Mouse (Mus musculus) gastrocnemius, postnatal 36 days (tissue): Measurements from ENCODE around the gene Gbf1. TPM values are rescaled to one million over a fixed set of nuclear protein-coding genes. Genes with fewer than 3 reads are reported as not detected.
"Not testable (repeated sequence)": the region's sequence is repeated elsewhere in the genome, so short reads cannot be mapped to it uniquely, and the experiment has no call there.

Experiments
- DNase-seq, 2 experiments: peaks; one replicate each; pipeline ENCODE4 v3.0.0; 2022
- intact Hi-C: fragments of 180-260 bp; cut with DNase I; formaldehyde crosslinking; loops from one replicate; pipeline ENCODE4 v1.15.1; 2025
- long read RNA-seq, 2 experiments: library from polyadenylated mRNA; stranded (forward); transcript quantifications; one replicate each; pipeline ENCODE4 v2.0.0; 2021
- total RNA-seq, 2 experiments: library from RNA; stranded (reverse); gene quantifications; 2 replicates each; pipeline ENCODE4 v1.2.3; 2021

Gene Gbf1
- total RNA-seq, result 10 to 100 TPM; 42.9 to 48.0 TPM
- long read RNA-seq, experiment 1, partial matches to known transcripts, result 27 of 28 reads
- long read RNA-seq, experiment 1, other reads (novel, unspliced or antisense), result 1 of 28 reads
- long read RNA-seq, experiment 2, partial matches to known transcripts, result 28 of 34 reads
- long read RNA-seq, experiment 2, other reads (novel, unspliced or antisense), result 5 of 34 reads

DNA sequence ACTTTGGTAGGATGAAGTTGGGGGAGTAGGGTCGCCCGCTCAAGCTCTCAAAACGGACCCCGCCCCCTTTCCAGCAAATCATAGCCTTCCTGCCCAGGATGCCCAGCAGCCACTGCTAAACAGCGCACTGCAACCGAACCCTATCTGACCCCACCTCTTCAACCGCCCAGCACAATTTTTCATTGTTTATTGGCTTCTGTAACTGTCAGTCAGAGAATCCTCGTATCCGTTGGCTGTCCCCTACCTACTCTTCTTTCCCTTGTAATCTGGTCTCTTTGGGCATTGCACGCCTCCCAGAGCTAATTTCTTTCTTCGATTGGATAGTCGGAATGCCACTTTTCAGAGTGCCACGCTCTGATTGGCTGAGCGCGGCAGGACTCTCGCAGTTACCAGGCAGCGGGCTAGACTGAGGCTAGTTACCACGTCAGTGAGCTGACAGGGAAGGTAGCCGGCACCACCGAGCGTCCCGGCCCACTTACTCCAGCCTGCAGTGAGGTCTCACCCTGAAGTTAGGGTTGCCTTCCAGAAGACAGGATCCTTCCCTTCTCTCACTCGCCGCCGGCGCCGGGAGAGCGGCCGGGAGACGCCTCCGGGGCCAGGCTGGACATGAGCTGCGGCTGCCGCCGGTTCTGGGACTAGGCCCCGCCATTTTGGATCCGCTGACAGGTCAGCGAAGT lies at the start of gene Gbf1:
Gbf1 (plus strand) TSS at position 383 of the 677 bp plus-strand sequence.
- intact Hi-C loops, result loop anchor here (5.0 kb wide), 1 partner anchor 35 kb away; no protein-coding TSS in a partner anchor
- DNase-seq, result peak; percentile 87 to 89

DNA sequence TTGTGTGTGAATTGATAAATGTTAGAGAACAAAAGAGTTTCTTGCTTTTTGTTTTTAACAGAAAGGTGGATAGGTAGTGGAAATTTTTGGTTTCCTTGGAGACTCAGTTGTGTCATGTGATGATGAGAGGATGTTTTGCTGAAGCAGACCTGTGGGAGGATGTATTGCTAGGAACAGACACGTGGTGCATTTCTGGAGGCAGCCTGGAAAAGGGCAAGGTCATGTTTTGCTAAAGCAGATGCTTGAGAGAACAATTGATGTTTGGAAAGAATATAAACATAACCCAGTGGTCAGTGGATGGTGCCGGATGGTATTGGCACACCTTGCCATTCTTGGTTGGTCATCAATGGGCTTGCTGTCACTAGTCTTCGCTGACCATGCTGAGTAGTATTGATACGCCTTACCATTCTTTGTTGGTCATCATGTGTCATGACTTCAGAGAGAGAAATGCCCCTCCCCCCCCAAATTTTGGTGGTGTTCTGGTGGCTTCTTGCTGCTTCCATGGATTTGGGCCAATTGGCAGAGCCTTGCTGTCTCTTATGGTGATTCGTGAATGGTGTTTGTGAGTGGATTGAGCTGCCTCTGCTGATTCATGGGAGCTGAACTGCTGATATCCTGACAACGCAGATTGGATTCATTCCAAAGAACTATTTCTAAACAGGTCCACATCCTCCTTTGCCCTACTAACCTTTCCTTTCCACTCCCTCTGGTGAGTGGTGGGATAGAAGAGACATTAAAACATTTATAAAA lies 48.7 kb upstream of the Gbf1 start:
- intact Hi-C loops, result no loop called here
- DNase-seq, result no peak

DNA sequence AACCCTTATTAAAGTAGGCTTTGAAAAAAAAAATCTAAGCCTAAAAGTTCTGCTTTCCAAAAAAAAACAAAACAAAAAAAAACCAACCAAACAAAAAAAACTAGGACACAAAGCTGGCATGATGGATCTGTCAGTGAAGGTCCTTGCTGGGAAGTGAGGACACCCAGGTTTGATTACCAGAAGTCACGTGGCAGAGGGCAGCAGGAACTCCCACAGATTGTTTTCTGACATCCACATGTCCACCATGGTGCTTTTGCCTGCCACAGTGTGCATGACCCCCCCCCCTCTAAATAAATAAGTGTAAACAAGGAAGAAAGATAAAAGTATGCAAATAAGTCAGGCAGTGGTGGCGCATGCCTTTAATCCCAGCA lies 48.1 kb upstream of the Gbf1 start:
- DNase-seq, result no peak
- intact Hi-C loops, result no loop called here

DNA sequence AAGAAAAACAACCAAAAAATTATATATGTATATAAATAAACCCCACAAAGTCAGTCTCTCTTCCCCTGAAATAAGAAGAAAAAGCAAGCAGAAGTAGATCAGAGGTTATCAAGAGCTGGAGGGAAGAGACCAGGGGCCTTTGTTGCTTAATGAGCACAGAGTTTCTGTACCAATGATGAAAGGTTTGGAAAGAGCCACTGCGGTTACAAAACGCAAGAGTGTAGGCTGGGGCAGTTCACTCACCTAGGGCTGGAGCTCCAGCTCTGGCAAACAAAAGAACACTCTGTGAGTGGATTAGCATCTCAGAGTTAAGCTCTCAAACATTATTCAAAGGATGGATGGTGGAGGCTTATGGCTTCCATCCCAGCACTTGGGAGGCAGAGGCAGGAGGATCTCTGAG lies 42.1 kb upstream of the Gbf1 start:
- intact Hi-C loops, result no loop called here
- no peak for DNase-seq

DNA sequence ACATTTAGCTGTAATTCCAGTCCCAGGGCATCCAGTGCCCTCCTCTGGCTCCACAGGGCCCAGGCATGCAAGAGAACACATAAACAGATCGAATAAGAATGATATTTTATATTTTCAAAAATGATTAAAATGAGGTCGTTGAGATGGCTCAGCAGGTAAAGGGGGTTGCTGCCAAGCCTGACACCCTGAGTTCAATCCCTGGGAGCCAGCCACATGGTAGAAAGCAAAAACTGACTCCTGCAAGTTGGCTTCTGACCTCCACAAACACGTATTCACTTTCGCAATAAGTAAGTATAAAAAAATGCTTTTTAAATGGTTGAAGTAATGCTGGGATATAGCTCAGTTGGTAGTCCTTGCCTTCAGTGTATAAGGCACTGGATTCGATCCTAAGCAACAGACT lies 41.5 kb upstream of the Gbf1 start:
- intact Hi-C loops, result no loop called here
- DNase-seq, result no peak

GRCm38 (mm10) chr19:46114617-46115016 lies 37.7 kb upstream of the Gbf1 start:
- intact Hi-C loops, result no loop called here
- DNase-seq, result no peak

- no peak for DNase-seq
- intact Hi-C loops, result no loop called here
Measured at GRCm38 (mm10) chr19:46119458-46119857, 32.9 kb upstream of the Gbf1 start.

DNA sequence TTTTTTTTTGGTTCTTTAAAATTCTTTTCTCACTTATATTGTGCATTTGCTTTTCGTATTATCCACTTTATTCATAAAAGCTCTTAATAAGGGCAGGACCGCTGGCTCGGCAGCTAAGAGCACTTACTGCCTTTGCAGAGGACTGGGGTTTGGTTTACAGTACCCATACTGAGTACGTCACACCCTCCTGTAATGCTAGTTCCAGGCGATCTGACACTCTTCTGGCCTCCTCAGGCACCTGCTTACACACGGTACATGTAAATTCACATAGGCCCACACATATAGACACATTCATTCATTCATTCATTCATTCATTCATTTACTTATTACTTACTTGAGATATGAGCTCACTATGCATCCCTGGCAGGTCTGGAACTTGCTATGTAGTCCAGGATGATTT lies 31.4 kb upstream of the Gbf1 start:
- no peak for DNase-seq
- intact Hi-C loops, result no loop called here

DNA sequence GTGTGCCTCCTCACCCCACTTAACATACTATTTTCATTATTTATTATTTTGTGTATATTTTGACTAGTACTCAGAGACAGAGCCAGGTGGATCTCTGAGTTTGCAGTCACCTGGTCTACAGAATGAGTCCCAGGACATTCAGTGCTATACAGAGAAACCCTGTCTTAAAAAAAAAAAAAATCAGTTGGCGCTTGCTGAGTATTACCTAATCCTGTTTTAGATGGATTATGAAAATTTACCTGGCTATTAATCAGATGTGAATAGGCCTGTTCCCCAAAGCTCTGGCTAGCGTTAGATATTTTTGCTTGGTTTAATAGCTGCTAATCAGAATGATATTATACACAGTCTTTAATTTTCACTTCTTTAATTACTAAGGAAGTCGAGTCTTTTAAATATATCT lies 28.4 kb upstream of the Gbf1 start:
- intact Hi-C loops, result no loop called here
- no peak for DNase-seq

DNA sequence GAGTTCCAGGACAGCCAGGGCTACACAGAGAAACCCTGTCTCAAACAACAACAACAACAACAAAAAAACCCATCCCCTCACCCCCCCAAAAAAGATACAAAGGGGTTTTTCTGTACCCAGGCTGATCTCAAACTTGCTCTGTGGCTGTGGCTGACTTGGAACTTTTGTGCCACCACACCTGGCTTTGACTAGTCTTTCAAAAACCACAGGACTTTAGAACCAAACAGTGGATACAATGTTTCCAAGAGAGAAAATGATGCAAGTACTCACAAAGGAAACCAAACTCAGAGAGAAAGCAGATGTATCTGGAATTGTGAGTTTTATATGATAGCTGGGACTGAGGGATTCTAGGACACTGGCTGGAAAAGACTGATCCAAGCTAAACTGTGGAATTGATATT lies 27.7 kb upstream of the Gbf1 start:
- DNase-seq, result no peak
- intact Hi-C loops, result no loop called here

DNA sequence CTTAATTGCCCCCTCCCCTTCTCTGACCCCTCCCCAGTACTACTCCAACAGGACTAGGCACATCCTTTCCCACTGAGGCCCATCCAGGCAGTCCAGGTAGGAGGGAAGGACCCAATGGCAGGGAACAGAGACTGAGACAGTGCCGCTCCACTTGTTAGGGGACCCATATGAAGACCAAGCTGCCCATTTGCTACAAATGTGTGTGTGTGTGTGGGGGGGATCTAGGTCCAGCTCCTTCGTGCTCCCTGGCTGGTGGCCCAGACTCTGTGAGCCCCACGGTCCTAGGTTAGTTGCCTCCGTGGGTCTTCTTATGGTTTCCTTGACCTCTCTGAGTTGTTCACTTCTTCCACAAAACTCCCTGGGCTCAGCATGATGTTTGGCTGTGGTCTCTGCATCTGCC lies 26.0 kb upstream of the Gbf1 start:
- intact Hi-C loops, result no loop called here
- DNase-seq, result no peak

GRCm38 (mm10) chr19:46129737-46130136 lies 22.6 kb upstream of the Gbf1 start:
- intact Hi-C loops, DNase-seq: not testable (repeated sequence)

DNA sequence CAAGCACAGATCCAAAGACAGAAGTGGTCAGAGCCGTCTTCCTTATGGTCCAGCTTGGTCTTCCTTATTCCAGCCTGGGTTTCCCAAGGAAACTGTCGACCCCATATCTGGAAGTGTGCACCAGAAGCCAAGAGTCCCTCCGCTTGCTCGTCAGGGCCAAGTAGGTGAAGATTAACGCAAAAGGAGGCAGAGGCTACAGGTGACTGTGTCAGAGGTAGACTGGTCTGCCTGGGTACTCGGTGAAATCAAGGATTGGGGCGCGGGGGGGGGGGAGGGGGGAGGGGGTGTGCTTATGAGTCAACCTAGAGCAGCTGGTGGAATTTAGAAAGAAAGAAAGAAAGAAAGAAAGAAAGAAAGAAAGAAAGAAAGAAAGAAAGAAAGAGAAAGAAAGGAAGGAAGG lies 21.0 kb upstream of the Gbf1 start:
- intact Hi-C loops, result no loop called here
- no peak for DNase-seq

- no peak for DNase-seq
- intact Hi-C loops, result no loop called here
Measured at GRCm38 (mm10) chr19:46131694-46132525, 20.4 kb upstream of the Gbf1 start, which contains the start of gene Elovl3. Gene Elovl3 (plus strand): TSS chr19:46131897.

DNA sequence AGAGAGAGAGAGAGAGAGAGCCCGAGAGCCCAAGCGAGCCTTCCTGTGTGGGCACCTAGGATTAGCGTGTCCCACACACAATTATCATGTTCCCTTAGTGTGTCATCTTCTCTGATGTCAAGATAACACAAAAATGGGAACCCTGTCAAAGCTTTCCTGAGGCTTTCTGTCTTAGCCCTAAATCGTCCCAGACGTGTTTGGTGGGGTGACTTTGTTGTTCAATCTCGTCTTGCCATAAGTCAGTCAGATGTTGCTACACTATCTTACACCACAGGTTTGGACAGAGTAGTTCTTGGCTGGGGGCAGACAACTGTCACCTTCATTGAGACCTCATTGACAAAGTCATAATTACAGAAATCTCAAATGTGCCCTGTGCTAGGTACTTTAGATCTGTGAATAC lies 19.7 kb upstream of the Gbf1 start:
- DNase-seq, result no peak
- intact Hi-C loops, result no loop called here

GRCm38 (mm10) chr19:46135297-46135696 lies 17.0 kb upstream of the Gbf1 start:
- intact Hi-C loops, result loop anchor here (1.0 kb wide), 1 partner anchor 118 kb away; no protein-coding TSS in a partner anchor

DNA sequence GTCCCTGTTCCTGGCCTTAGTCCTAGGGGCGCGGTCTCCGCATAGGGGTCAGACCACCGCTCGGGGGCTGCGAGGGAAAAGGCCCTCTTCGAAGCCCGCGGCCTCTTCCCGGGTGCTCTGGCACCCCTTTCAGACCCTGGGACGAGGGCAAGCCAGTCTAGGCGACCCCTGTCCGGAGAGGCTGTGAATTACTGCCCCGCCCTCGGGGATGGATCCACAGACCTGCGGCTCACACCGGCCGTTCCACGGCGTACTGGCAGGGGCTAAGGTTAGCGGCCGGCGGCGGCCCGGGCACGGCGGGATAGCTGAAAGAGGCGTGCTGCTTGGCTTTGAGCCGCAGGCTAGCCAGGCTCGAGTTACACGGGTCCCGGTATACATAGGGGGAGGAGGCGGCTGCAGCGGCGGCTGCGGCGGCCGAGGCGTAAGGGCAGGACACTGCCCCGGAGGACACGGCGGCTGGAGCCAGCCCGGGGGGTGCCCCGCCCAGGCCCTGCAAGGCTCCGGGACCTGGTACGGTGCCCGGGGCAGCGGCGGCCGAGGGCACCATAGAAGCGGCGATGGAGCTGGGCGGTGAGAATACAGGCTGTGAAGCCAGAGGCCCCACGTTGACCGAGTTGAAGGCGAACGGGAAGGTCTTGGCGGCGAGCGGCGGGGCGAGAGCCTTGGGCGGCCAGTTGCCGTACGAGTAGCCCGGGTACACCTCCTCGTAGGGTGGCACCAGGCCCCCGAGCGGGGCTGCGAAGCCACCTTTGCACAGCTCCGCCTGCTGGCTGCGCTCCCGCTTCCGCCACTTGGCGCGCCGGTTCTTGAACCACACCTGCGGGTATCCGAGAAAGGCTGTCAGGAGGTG lies 16.3 kb upstream of the Gbf1 start:
- intact Hi-C loops, result loop anchor here (1.0 kb wide), 1 partner anchor 117 kb away; no protein-coding TSS in a partner anchor
- peak; percentile 68 to 71 for DNase-seq

More at GRCm38 (mm10) chr19:46135297-46135696, 17.0 kb upstream of the Gbf1 start:
- peak; percentile 88 to 89 for DNase-seq

DNA sequence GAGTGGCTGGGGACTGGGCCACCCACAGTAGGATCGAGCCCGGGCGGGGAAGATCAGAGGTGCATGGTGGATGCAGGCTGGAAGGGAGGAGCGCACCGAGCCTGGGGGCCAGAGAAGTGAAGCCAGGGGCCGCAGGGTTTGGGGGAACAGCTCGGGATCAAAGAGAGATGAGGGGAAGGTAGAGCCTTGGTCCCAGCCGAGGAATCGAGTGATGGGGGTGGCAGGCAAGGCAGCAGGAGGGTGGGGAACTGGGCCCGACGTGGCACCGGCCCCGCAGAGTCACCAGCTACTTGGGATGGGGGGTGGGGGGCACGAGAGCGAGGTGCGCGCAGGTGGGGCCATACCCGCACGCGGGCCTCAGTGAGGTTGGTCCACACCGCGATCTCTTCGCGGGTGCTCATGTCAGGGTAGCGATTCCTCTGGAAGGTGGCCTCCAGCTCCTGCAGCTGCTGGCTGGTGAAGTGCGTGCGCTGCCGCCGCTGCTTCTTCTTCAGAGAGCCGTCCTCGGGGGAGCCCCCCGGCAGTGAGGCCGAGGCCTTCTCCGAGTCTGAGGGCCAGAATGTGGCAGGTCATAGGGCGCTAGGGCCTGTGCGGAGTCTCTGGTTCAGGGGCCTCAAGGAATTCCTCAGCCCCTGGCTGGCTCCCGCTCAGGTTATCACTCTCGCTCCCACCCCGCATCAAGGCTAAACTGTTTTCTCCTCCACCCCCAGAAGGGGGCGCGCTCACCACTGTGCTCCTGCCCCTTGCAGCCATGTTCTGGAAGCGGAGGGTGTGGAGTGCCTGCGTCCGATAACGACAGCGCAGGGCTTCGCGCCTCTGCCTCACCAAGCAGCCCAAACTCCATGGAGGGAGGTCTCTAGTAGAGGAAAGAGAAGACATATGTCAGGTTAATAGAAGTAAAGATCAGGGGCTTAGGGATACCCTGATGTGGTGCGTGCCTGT lies 15.4 kb upstream of the Gbf1 start:
- intact Hi-C loops, result no loop called here
- DNase-seq, result peak; percentile 50 to 55

DNA sequence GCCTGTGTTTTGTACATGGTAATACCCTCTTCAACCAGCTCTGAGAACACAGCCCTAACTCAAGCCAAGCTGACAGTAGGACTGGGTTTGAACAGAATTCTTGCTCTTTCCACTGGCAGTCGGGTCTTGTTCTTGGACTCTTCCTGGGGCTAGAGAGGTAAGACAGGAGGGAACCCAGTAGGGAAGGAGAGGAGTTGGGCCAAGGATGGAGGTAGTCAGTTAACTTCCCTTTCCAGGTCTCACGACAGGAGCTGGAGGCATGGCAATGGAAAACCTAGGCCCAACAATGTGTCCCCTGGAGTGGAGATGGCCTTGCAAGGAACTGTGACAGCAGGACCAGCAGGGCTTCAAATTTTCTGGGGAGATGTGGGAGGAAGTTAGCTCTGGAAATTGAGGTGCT lies 12.0 kb upstream of the Gbf1 start:
- DNase-seq, result no peak
- intact Hi-C loops, result no loop called here
